Mouse (Mus musculus) ES-Bruce4 (cell line): ENCODE measurements around the gene Idua. TPM values are rescaled to one million over a fixed set of nuclear protein-coding genes. Genes with fewer than 3 reads are reported as not detected.
A peak's percentile ranks its signal among the peaks of the same experiment; 100 is the strongest.

Source experiments
- H3K27ac ChIP-seq: 2 replicates; pipeline ENCODE4 v1.5.1; 2012; ENCODE audit warnings: low read length, inconsistent platforms; ENCODE audit not compliant: insufficient read depth
- H3K27me3 ChIP-seq: 2 replicates; pipeline ENCODE4 v1.6.1; 2012; ENCODE audit warnings: mild to moderate bottlenecking, low read length, inconsistent platforms; ENCODE audit not compliant: control insufficient read depth, poor library complexity, insufficient read depth, severe bottlenecking
- H3K36me3 ChIP-seq: 2 replicates; pipeline ENCODE4 v1.6.1; 2012; ENCODE audit warnings: inconsistent platforms, mild to moderate bottlenecking, low read length, moderate library complexity; ENCODE audit not compliant: control insufficient read depth, poor library complexity, insufficient read depth, severe bottlenecking
- H3K4me1 ChIP-seq: one replicate; pipeline ENCODE4 v1.8.1; 2011; ENCODE audit warnings: low read length; ENCODE audit not compliant: control insufficient read depth, insufficient read depth
- H3K4me3 ChIP-seq: 2 replicates; pipeline ENCODE4 v1.5.1; 2011; ENCODE audit warnings: low read depth, mild to moderate bottlenecking, low read length
- H3K9ac ChIP-seq: 2 replicates; pipeline ENCODE4 v1.6.1; 2012; ENCODE audit warnings: low read depth, mild to moderate bottlenecking, inconsistent platforms; ENCODE audit not compliant: poor library complexity, severe bottlenecking
- H3K9me3 ChIP-seq: replicated peaks from 2 replicates; pipeline ENCODE4 v1.6.1; 2012; ENCODE audit warnings: mild to moderate bottlenecking, low read length, inconsistent platforms; ENCODE audit not compliant: control insufficient read depth, poor library complexity, insufficient read depth, severe bottlenecking
- CTCF ChIP-seq: IDR thresholded peaks from one replicate; pipeline ENCODE4 v1.8.1; 2011; ENCODE audit warnings: low read depth, low read length
- EP300 ChIP-seq: IDR thresholded peaks from 2 replicates; pipeline ENCODE4 v1.6.1; 2011; ENCODE audit warnings: low read depth, low read length; ENCODE audit not compliant: insufficient read depth
- POLR2A ChIP-seq: IDR thresholded peaks from one replicate; pipeline ENCODE4 v1.8.1; 2011; ENCODE audit warnings: low read length; ENCODE audit not compliant: insufficient read depth
- polyA plus RNA-seq: library from polyadenylated mRNA; stranded (reverse); fragments of >200 nt; gene quantifications from 2 replicates; pipeline ENCODE4 v1.2.4, GENCODE M21; 2011; ENCODE audit warnings: low read depth; ENCODE audit not compliant: missing spikeins, insufficient read depth, insufficient read length

Gene Idua
- polyA plus RNA-seq, 1 experiment: 13.8 TPM

DNA sequence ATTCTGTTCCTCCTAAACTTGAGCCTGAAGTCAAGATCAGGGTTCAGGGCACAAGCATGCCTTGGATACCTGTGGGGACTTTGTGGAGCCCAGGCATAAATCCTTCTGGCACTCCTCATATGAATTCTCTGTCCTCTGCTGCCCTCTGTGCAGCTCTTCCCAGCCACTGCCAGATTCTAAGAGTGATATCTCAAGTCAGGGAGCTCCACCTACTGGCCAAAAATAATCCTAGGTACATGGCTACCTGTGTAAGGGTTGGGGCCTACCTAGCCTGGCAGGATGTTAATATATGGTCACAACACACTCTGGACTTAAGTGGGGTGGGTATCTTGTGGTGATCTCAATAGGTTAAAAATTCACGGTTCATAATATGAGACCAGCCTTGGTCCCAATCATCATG lies 8.3 kb upstream of the Idua start:
- TF ChIP-seq EP300: no peak
- TF ChIP-seq CTCF: peak; percentile 68
- TF ChIP-seq POLR2A: no peak
- no peaks in the 10 kb centered on the region for H3K9me3 ChIP-seq
- no peak overlapping the region for H3K4me3 ChIP-seq
- no peaks in the 10 kb centered on the region for H3K4me1 ChIP-seq
- no peak overlapping the region for H3K27ac ChIP-seq
- H3K36me3 ChIP-seq: peaks cover 2% of the 10 kb centered on the region
- no peak overlapping the region for H3K9ac ChIP-seq
- H3K27me3 ChIP-seq: no peaks in the 10 kb centered on the region

DNA sequence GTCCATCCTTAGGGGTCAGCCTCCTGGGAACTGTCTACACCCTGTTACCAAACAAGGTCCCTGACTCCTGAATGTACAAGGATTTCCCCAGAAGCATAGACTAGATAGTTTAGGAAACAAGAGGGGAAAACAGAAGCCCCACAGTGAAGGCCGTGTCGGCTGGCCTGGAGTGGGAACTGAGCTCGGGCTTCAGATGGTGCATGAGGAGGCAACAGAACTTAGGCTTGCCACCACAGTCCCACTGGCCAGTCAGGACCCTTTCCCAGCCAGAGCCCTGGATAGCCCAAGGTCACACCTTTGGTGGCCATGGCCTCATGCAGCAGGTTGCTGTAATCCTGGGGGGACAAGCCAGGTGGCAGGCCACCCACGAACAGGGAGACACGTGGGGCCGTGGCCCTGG lies 6.8 kb upstream of the Idua start:
- H3K27me3 ChIP-seq: no peaks in the 10 kb centered on the region
- H3K27ac ChIP-seq: no peak overlapping the region
- H3K9ac ChIP-seq: no peak overlapping the region
- H3K9me3 ChIP-seq: no peaks in the 10 kb centered on the region
- no peak overlapping the region for H3K4me3 ChIP-seq
- H3K4me1 ChIP-seq: no peaks in the 10 kb centered on the region
- H3K36me3 ChIP-seq: peaks cover 2% of the 10 kb centered on the region; the same call in 1 of the 2 replicates
- TF ChIP-seq CTCF (no peak), POLR2A (no peak), EP300 (no peak)

DNA sequence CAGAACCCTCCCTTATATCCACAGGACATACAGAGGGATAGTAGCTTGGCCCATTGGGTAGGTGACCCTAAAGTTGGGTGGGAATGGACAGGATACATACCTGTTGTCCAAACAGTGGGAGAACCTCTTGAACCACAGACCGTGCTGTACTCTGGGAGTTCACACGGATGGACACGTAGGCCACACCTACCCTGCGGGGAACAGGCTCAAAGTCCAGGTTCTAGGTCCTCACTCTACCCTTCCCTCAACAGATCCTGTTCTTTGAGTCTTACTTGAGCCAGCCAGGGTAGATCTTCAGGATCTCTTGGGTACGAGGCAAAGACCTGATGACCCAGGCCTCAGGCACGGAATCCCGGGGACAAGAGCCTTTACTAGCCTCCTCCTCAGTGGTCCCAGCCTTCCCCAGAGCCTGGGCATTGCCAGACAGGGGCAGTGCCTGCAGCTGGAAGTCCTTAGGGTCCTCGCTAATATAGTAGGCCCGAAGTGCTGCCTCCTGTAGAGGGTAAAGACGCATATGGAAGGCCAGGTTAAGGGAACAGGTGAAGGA lies 5.6 kb upstream of the Idua start:
- Histone ChIP-seq H3K4me1 (no peaks in the 10 kb centered on the region), H3K4me3 (no peak overlapping the region), H3K27ac (no peak overlapping the region), H3K9ac (no peak overlapping the region), H3K36me3 (peaks cover 2% of the 10 kb centered on the region; the same call in 1 of the 2 replicates), H3K27me3 (no peaks in the 10 kb centered on the region), H3K9me3 (no peaks in the 10 kb centered on the region)
- TF ChIP-seq EP300 (no peak), POLR2A (no peak), CTCF (no peak)

DNA sequence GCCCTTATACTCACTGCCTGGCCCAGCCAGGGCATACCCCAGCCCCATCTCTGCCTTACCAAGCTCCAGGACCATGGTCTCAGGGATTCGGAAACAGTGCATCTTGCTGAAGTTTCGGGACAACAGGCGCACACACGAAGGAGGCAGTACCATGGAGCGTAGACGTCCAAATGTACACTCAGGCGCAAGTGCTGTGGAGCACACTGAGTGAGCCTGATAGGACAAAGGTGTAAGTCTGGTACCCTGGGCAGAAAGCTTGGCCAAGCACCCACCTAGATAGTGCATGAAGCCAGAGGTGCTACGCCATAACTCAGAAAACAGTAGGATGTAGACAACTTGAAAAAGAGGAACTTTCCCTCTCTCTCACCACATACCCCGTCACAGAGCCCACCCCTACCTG lies 4.8 kb upstream of the Idua start:
- Histone ChIP-seq H3K4me3 (no peak overlapping the region), H3K4me1 (no peaks in the 10 kb centered on the region), H3K9me3 (no peaks in the 10 kb centered on the region), H3K9ac (no peak overlapping the region), H3K27me3 (no peaks in the 10 kb centered on the region), H3K27ac (no peak overlapping the region), H3K36me3 (peaks cover 2% of the 10 kb centered on the region; the same call in 1 of the 2 replicates)
- TF ChIP-seq CTCF (no peak), POLR2A (no peak), EP300 (no peak)

DNA sequence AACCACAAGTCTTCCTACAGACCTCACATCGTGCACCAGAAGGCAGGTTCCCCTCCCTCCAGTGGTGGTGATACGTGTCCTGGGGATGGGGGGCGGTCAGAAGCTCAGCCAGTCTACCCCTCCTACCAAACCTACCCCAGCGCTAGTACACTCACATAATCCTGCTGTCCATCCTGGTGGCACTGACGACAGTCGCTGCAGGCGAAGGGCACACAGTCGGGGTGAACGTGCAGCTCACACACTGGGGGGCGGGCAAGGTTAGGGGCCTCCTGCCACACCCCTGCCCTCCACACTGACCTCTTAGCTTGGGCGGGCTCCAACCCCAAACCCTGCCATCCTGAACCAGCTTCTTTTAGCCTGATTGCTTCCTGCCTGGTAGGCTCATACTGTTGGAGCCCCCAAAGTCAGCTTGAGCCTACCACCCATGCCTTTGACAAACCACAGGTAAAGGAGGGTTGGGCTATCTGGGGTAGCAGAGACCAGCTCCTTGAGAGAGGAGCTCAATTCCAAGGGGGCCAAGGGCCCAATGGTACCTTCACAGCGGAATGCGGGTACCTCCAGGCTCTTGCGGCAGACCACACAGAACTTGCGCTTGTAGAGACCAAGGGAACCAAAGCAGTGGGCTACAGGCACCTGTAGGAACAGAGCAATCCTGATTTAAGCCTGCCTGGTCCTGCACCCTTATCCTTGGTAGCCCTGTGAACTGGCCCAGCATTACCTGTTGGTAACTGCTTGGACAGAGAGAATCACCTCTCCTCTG lies 4.1 kb upstream of the Idua start:
- Histone ChIP-seq H3K36me3 (peaks cover 2% of the 10 kb centered on the region; the same call in 1 of the 2 replicates), H3K9me3 (no peaks in the 10 kb centered on the region), H3K4me3 (no peak overlapping the region), H3K4me1 (no peaks in the 10 kb centered on the region), H3K9ac (no peak overlapping the region), H3K27ac (no peak overlapping the region), H3K27me3 (no peaks in the 10 kb centered on the region)
- TF ChIP-seq POLR2A (no peak), CTCF (no peak), EP300 (no peak)

DNA sequence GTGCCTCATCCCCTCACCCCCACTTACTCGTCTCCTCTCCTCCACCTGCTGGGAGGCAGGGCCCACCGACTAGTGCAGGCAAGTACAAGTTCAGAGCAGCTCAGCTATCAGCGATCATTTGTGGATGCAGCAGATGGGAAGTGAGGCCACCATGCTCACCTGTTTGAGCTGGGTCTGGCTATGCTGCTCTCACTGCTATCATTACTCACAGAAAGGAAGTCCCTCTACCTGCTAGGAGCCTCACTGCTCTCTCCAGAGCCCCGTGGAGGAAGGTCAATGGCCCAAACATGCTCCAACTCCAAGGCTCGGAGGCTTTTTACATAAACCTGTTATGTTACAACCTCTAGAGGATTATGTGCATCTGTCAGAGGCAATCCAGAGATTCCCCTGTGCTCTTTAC lies 2.7 kb upstream of the Idua start:
- H3K9ac ChIP-seq: no peak overlapping the region
- no peak for TF ChIP-seq POLR2A
- TF ChIP-seq EP300: no peak
- TF ChIP-seq CTCF: no peak
- no peaks in the 10 kb centered on the region for H3K9me3 ChIP-seq
- H3K4me1 ChIP-seq: no peaks in the 10 kb centered on the region
- no peak overlapping the region for H3K27ac ChIP-seq
- H3K4me3 ChIP-seq: no peak overlapping the region
- H3K27me3 ChIP-seq: no peaks in the 10 kb centered on the region
- H3K36me3 ChIP-seq: peaks cover 2% of the 10 kb centered on the region; the same call in 1 of the 2 replicates
